ENCODE assay signal across 10 mouse cellular contexts in genomic region chr5:125407910-125408575, GRCm38 (mm10). TPM values are rescaled to one million over a fixed set of nuclear protein-coding genes. Genes with fewer than 3 reads are reported as not detected.
DNase-seq lines count a peak whose midpoint lies in the region; ATAC-seq and TF ChIP-seq lines count a peak whose summit lies in the region.
"Had no signal": no experiment of that assay in that cellular context is flagged by ENCODE, and none has a peak within 500 bp of the region (broad histone marks: within the 10 kb centered on the region; RNA-seq: fewer than 3 reads in every experiment).

No protein-coding gene starts in this region.

- no peaks in the 10 kb centered on the region for H3K9me3 ChIP-seq in heart, embryonic 12.5 days (replicated peaks)
- H3K9me3 ChIP-seq in lung, embryonic 16.5 days (ENCODE audit: control insufficient read depth, low read length) = no peaks in the 10 kb centered on the region
- H3K9me3 ChIP-seq: forebrain, embryonic 13.5 days; midbrain, embryonic 12.5 days had no signal

- H3K4me3 ChIP-seq in heart, embryonic 12.5 days = no peak overlapping the region
- no peak overlapping the region for H3K4me3 ChIP-seq in lung, embryonic 16.5 days (ENCODE audit: low read length)
- H3K4me3 ChIP-seq in embryonic fibroblast, embryonic 13.5 days (ENCODE audit: insufficient read depth, low read length) = no peak overlapping the region
- no peak overlapping the region for H3K4me3 ChIP-seq in macrophage (ENCODE audit: inconsistent target)

- no peak for TF ChIP-seq CTCF in embryonic fibroblast, embryonic 13.5 days (IDR thresholded peaks at IDR 0.05; ENCODE audit: borderline replicate concordance, insufficient read depth, low read length)

- no peak overlapping the region for H3K27ac ChIP-seq in heart, embryonic 12.5 days (ENCODE audit: poor library complexity, severe bottlenecking)
- H3K27ac ChIP-seq in lung, embryonic 16.5 days (ENCODE audit: low read length) = peak overlapping the region; percentile 18; the same call in 1 of the 2 replicates
- H3K27ac ChIP-seq in embryonic fibroblast, embryonic 13.5 days (ENCODE audit: insufficient read depth, low read length) = 0 out of 2 replicates have a peak overlapping the region, but pooled peaks have one; percentile 6
- peak overlapping the region; percentile 63 for H3K27ac ChIP-seq in macrophage
- H3K27ac ChIP-seq: forebrain, embryonic 13.5 days; midbrain, embryonic 12.5 days had no signal

- TF ChIP-seq POLR2A in embryonic fibroblast, embryonic 13.5 days (IDR thresholded peaks at IDR 0.05; ENCODE audit: low read depth, low read length) = no peak

- H3K36me3 ChIP-seq in heart, embryonic 12.5 days = no peaks in the 10 kb centered on the region
- no peaks in the 10 kb centered on the region for H3K36me3 ChIP-seq in lung, embryonic 16.5 days (ENCODE audit: control insufficient read depth, insufficient read depth, low read length)
- H3K36me3 ChIP-seq in macrophage (ENCODE audit: inconsistent target) = no peaks in the 10 kb centered on the region
- H3K36me3 ChIP-seq: midbrain, embryonic 12.5 days had no signal

- 63% methylated on average over 14 of the region's 14 CpGs for WGBS in heart, embryonic 12.5 days
- WGBS in lung, embryonic 16.5 days = 70% methylated on average over 14 of the region's 14 CpGs
- 76% methylated on average over 7 of the region's 14 CpGs for WGBS in macrophage (ENCODE audit: missing documents)

- no peaks in the 10 kb centered on the region for H3K79me2 ChIP-seq in macrophage (ENCODE audit: inconsistent target)

- no peak overlapping the region for H3K4me2 ChIP-seq in heart, embryonic 12.5 days
- peak overlapping the region; percentile 34; the same call in 1 of the 2 replicates for H3K4me2 ChIP-seq in lung, embryonic 16.5 days (ENCODE audit: low read depth, low read length)

- H3K27me3 ChIP-seq in heart, embryonic 12.5 days (replicated peaks) = no peaks in the 10 kb centered on the region
- no peaks in the 10 kb centered on the region for H3K27me3 ChIP-seq in lung, embryonic 16.5 days (ENCODE audit: control insufficient read depth, insufficient read depth, low read depth, low read length)
- H3K27me3 ChIP-seq: forebrain, embryonic 13.5 days had no signal

- H3K9ac ChIP-seq in heart, embryonic 12.5 days = no peak overlapping the region
- no peak overlapping the region for H3K9ac ChIP-seq in lung, embryonic 16.5 days (ENCODE audit: low read length)
- H3K9ac ChIP-seq: forebrain, embryonic 13.5 days; midbrain, embryonic 12.5 days had no signal

- DNase-seq in heart, adult 18-20 months = peak; percentile 33
- DNase-seq in lung, postnatal 36 days = no peak
- no peak for DNase-seq in right cerebral cortex, postnatal 10 days (ENCODE audit: low spot score in 2 of 2)
- DNase-seq in thymus, postnatal 10 days (ENCODE audit: low spot score in 2 of 2) = no peak

- peaks cover 25% of the 10 kb centered on the region for H3K4me1 ChIP-seq in heart, embryonic 12.5 days (replicated peaks)
- peaks cover 16% of the 10 kb centered on the region for H3K4me1 ChIP-seq in lung, embryonic 16.5 days (replicated peaks; ENCODE audit: control insufficient read depth, insufficient read depth, low read length)
- peaks cover 6% of the 10 kb centered on the region; the same call in 1 of the 2 replicates for H3K4me1 ChIP-seq in embryonic fibroblast, embryonic 13.5 days (ENCODE audit: control insufficient read depth, insufficient read depth, low read length)

- ATAC-seq in heart, embryonic 12.5 days (ENCODE audit: insufficient number of reproducible peaks, low FRiP score) = no peak
- no peak for ATAC-seq in lung, embryonic 16.5 days (ENCODE audit: low read depth)

RNA-seq across cellular contexts. Expression of gene Ubc, which starts 18.0 kb away (rescaled TPM):
- total RNA-seq in heart, adult 18-20 months (2021) = 1,000 to 10,000 TPM; 1,625 to 1,638 TPM
- 840 and 852 TPM in 2 replicates for polyA plus RNA-seq in heart, embryonic 12.5 days (2016; fragmentation: Nextera tagmentation; extraction: Ambion mirVana)
- polyA plus RNA-seq in lung, embryonic 16.5 days (2015; fragmentation: Nextera tagmentation; extraction: Ambion mirVana) = 1,152 and 1,205 TPM in 2 replicates
- 543 and 665 TPM in 2 replicates for polyA plus RNA-seq in embryonic fibroblast, embryonic 13.5 days (2011; ENCODE audit: insufficient read length, low read depth, missing spikeins)
- 100 to 1,000 TPM in 23 of 26 experiments, 10 to 100 TPM in 3; 63.9 to 507 (median 213) TPM for total RNA-seq in macrophage (2018; cell fraction: chromatin; rRNA removed)
- total RNA-seq in macrophage (2018; cell fraction: cytosol; rRNA removed) = 1,000 to 10,000 TPM in 21 of 26 experiments, 100 to 1,000 TPM in 5; 601 to 2,041 (median 1,305) TPM
- 100 to 1,000 TPM; 220 to 953 (median 671) TPM for total RNA-seq in macrophage (2018; cell fraction: nucleus; rRNA removed)
- 431 to 1,072 TPM (median 940 TPM) in 3 replicates for polyA plus RNA-seq in macrophage (2018)

RNA-seq across cellular contexts. Expression of gene Gm10382, which starts 18.9 kb away (rescaled TPM):
- under 1 TPM in 1 of 2 experiments, not detected in 1; 0.23 TPM for total RNA-seq in heart, adult 18-20 months (2021)
- polyA plus RNA-seq in heart, embryonic 12.5 days (2016; fragmentation: Nextera tagmentation; extraction: Ambion mirVana) = 0.28 and 0.67 TPM in 2 replicates
- polyA plus RNA-seq in lung, embryonic 16.5 days (2015; fragmentation: Nextera tagmentation; extraction: Ambion mirVana) = 0.29 and 0.36 TPM in 2 replicates
- not detected in 2 replicates for polyA plus RNA-seq in embryonic fibroblast, embryonic 13.5 days (2011; ENCODE audit: insufficient read length, low read depth, missing spikeins)
- 1 to 10 TPM in 20 of 26 experiments, under 1 TPM in 5, not detected in 1; 0.41 to 6.7 (median 1.5) TPM for total RNA-seq in macrophage (2018; cell fraction: chromatin; rRNA removed)
- total RNA-seq in macrophage (2018; cell fraction: cytosol; rRNA removed) = under 1 TPM in 20 of 26 experiments, not detected in 6; 0.05 to 0.63 (median 0.18) TPM
- 10 to 100 TPM in 1 of 26 experiments, 1 to 10 TPM in 18, under 1 TPM in 4, not detected in 3; 0.60 to 10.9 (median 2.2) TPM for total RNA-seq in macrophage (2018; cell fraction: nucleus; rRNA removed)
- polyA plus RNA-seq in macrophage (2018) = not detected in 3 replicates

RNA-seq across cellular contexts. Expression of gene Dhx37, which starts 25.9 kb away (rescaled TPM):
- total RNA-seq in heart, adult 18-20 months (2021) = 10 to 100 TPM; 13.4 to 14.1 TPM
- 11.0 and 11.4 TPM in 2 replicates for polyA plus RNA-seq in heart, embryonic 12.5 days (2016; fragmentation: Nextera tagmentation; extraction: Ambion mirVana)
- polyA plus RNA-seq in lung, embryonic 16.5 days (2015; fragmentation: Nextera tagmentation; extraction: Ambion mirVana) = 10.1 and 10.6 TPM in 2 replicates
- 18.6 and 27.6 TPM in 2 replicates for polyA plus RNA-seq in embryonic fibroblast, embryonic 13.5 days (2011; ENCODE audit: insufficient read length, low read depth, missing spikeins)
- 10 to 100 TPM in 21 of 26 experiments, 1 to 10 TPM in 5; 4.6 to 34.3 (median 17.3) TPM for total RNA-seq in macrophage (2018; cell fraction: chromatin; rRNA removed)
- 10 to 100 TPM in 6 of 26 experiments, 1 to 10 TPM in 20; 5.1 to 12.6 (median 8.3) TPM for total RNA-seq in macrophage (2018; cell fraction: cytosol; rRNA removed)
- 10 to 100 TPM in 10 of 26 experiments, 1 to 10 TPM in 16; 5.9 to 22.3 (median 9.2) TPM for total RNA-seq in macrophage (2018; cell fraction: nucleus; rRNA removed)
- polyA plus RNA-seq in macrophage (2018) = 6.9 to 16.2 TPM (median 11.8 TPM) in 3 replicates

RNA-seq across cellular contexts. Expression of gene Bri3bp, which starts 33.3 kb away (rescaled TPM):
- total RNA-seq in heart, adult 18-20 months (2021) = 10 to 100 TPM; 50.9 to 54.5 TPM
- 41.8 and 49.3 TPM in 2 replicates for polyA plus RNA-seq in heart, embryonic 12.5 days (2016; fragmentation: Nextera tagmentation; extraction: Ambion mirVana)
- 29.1 and 31.9 TPM in 2 replicates for polyA plus RNA-seq in lung, embryonic 16.5 days (2015; fragmentation: Nextera tagmentation; extraction: Ambion mirVana)
- polyA plus RNA-seq in embryonic fibroblast, embryonic 13.5 days (2011; ENCODE audit: insufficient read length, low read depth, missing spikeins) = 30.2 and 37.5 TPM in 2 replicates
- total RNA-seq in macrophage (2018; cell fraction: chromatin; rRNA removed) = 1 to 10 TPM in 13 of 26 experiments, under 1 TPM in 12, not detected in 1; 0.17 to 5.0 (median 1.0) TPM
- total RNA-seq in macrophage (2018; cell fraction: cytosol; rRNA removed) = 1 to 10 TPM; 1.5 to 8.9 (median 3.8) TPM
- 1 to 10 TPM; 1.1 to 8.5 (median 2.7) TPM for total RNA-seq in macrophage (2018; cell fraction: nucleus; rRNA removed)
- 3.6 to 7.6 TPM (median 5.6 TPM) in 3 replicates for polyA plus RNA-seq in macrophage (2018)

Comparison
In these comparisons a context has a peak if more than half of its experiments do, and no peak if none do; other contexts are left out.
1. DNase-seq: peak in heart, adult 18-20 months (2 of 2); none in lung, postnatal 36 days (single experiment), right cerebral cortex, postnatal 10 days (0 of 2) and thymus, postnatal 10 days (0 of 2).